Mouse (Mus musculus) stomach, postnatal 0 days (tissue): ENCODE measurements around the gene Cep170b. TPM values are rescaled to one million over a fixed set of nuclear protein-coding genes. Genes with fewer than 3 reads are reported as not detected.

Source experiments
- ATAC-seq: fragments of 200-750 bp; cut with Nextera tagmentation; 2 replicates; pipeline ENCODE4 v1.8.0; 2017; ENCODE audit not compliant: low FRiP score, low TSS enrichment
- DNase-seq: peaks from one replicate; pipeline ENCODE4 v3.0.0-alpha.2; 2016; ENCODE audit warnings: low spot score
- H3K27ac ChIP-seq: fragments of 300-500 bp; sonication (generic); replicated peaks from 2 replicates; pipeline ENCODE4 v1.5.1; 2014; ENCODE audit warnings: mild to moderate bottlenecking, control low read depth
- H3K27me3 ChIP-seq: fragments of 300-500 bp; sonication (generic); 2 replicates; pipeline ENCODE4 v1.6.1; 2014; ENCODE audit warnings: low read length; ENCODE audit not compliant: control insufficient read depth, insufficient read depth
- H3K36me3 ChIP-seq: fragments of 300-500 bp; sonication (generic); 2 replicates; pipeline ENCODE4 v1.6.1; 2014; ENCODE audit warnings: low read length, mixed read lengths; ENCODE audit not compliant: control insufficient read depth, insufficient read depth
- H3K4me1 ChIP-seq: fragments of 300-500 bp; sonication (generic); replicated peaks from 2 replicates; pipeline ENCODE4 v1.6.1; 2014; ENCODE audit warnings: antibody characterized with exemption; ENCODE audit not compliant: control insufficient read depth, insufficient read depth
- H3K4me2 ChIP-seq: fragments of 300-500 bp; sonication (generic); replicated peaks from 2 replicates; pipeline ENCODE4 v1.6.1; 2014; ENCODE audit warnings: low read depth, mild to moderate bottlenecking, control low read depth, moderate library complexity
- H3K4me3 ChIP-seq: fragments of 300-500 bp; sonication (generic); 2 replicates; pipeline ENCODE4 v1.5.1; 2014; ENCODE audit warnings: low read depth, low read length, control low read depth
- H3K9ac ChIP-seq: fragments of 300-500 bp; sonication (generic); 2 replicates; pipeline ENCODE4 v1.6.1; 2014; ENCODE audit warnings: mild to moderate bottlenecking, low read length, control low read depth, mixed read lengths
- H3K9me3 ChIP-seq: fragments of 300-500 bp; sonication (generic); 2 replicates; pipeline ENCODE4 v1.6.1; 2016; ENCODE audit warnings: low read length; ENCODE audit not compliant: control insufficient read depth
- CTCF ChIP-seq: IDR thresholded peaks from 2 replicates; pipeline ENCODE4 v1.5.1; 2016; ENCODE audit warnings: antibody characterized with exemption, low read depth, mild to moderate bottlenecking, moderate library complexity
- EP300 ChIP-seq: optimal IDR thresholded peaks from 2 replicates; pipeline ENCODE3; 2016; ENCODE audit warnings: antibody characterized with exemption
- WGBS: fragments of 180-500 bp; shearing (Covaris S2); extraction: QIAGEN DNeasy Blood & Tissue Kit; methylation state at CpG from one replicate; pipeline ENCODE4 v1.1.7; 2014; 5-methylcytosine and 5-hydroxymethylcytosine counted together
- polyA plus RNA-seq: library from polyadenylated mRNA; unstranded; fragments of >200 nt; fragmentation: Nextera tagmentation; extraction: Ambion mirVana; gene quantifications from 2 replicates; pipeline ENCODE4 v1.2.1, GENCODE M21; 2015

Gene Cep170b
- polyA plus RNA-seq, 1 experiment from 2014 or later = 20.7 TPM

DNA sequence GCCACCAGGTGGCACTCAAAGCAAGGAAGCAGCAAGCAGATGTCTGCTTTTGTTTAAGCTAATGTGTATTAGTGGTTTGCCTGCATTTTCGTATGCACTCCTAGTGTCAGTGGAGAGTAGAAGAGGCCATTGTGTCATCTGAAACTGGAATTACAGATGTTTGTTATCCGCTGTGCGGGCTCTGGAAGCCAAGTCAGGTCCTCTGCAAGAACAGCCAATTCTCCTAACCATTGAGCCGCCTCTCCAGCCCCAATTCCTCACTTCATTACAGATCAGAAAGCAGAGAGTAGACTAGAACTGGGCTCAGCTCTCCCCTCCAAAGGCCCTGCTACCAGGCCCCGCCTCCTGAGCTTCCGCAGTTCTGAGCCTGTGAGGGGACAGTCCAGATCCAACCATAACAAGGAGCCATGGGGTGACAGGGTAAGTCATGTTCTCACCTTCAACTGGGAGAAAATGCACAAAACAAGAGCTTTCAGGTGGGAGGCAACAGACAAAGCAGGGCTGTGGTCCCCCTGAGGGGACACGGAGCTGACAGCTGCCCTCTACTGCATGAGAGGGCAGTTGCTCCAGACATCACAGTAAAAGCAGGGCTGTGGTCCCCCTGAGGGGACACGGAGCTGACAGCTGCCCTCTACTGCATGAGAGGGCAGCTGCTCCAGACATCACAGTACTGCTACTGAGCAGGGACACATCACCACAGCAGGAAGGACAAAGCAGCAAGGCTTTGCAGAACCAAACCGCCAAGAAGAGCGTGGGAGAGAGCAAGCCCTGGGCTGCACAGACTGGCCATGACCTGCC lies 26.8 kb downstream of the Cep170b start:
- ATAC-seq = no peak
- H3K27ac ChIP-seq = peak overlapping the region; percentile 56; the same call in 1 of the 2 replicates
- 32% methylated on average over 10 of the region's 10 CpGs for WGBS

DNA sequence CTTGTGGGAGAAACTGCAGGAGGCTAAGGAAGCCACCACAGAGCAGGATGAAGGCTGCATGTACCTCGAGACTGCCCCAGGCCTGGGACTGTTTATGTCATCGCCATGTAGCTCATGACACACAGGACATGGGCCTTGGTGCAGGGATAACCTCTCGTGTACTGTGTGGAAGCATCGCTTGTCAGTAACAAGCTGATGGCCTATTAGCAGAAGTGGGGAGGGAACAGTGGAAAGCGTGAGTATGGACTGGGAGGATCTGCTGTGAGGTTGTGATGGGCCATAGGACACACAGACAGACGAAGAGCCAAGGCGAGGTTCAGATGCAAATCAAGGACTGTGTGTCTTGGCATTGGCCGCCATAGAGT lies 27.3 kb downstream of the Cep170b start:
- ATAC-seq (no peak), DNase-seq (no peak)
- TF ChIP-seq CTCF = no peak
- no peak for TF ChIP-seq EP300
- no peaks in the 10 kb centered on the region for H3K27me3 ChIP-seq
- no peaks in the 10 kb centered on the region; the same call in 1 of the 2 replicates for H3K4me1 ChIP-seq
- no peak overlapping the region for H3K4me3 ChIP-seq
- no peak overlapping the region for H3K27ac ChIP-seq
- WGBS = 72% methylated on average over 8 of the region's 8 CpGs
- H3K36me3 ChIP-seq = peaks cover 7% of the 10 kb centered on the region; the same call in 1 of the 2 replicates
- no peak overlapping the region for H3K4me2 ChIP-seq
- H3K9ac ChIP-seq = no peak overlapping the region
- H3K9me3 ChIP-seq = no peaks in the 10 kb centered on the region

More for the DNA sequence above, 26.8 kb downstream of the Cep170b start:
- H3K9ac ChIP-seq = 0 out of 2 replicates have a peak overlapping the region, but pooled peaks have one; percentile 2
- no peak for DNase-seq
- H3K36me3 ChIP-seq = peaks cover 7% of the 10 kb centered on the region; the same call in 1 of the 2 replicates
- no peak overlapping the region for H3K4me3 ChIP-seq
- TF ChIP-seq EP300 (no peak), CTCF (peak; percentile 91)
- no peaks in the 10 kb centered on the region for H3K9me3 ChIP-seq
- 0 out of 2 replicates have a peak overlapping the region, but pooled peaks have one; percentile 29 for H3K4me2 ChIP-seq
- H3K4me1 ChIP-seq = no peaks in the 10 kb centered on the region; the same call in 1 of the 2 replicates
- no peaks in the 10 kb centered on the region for H3K27me3 ChIP-seq

DNA sequence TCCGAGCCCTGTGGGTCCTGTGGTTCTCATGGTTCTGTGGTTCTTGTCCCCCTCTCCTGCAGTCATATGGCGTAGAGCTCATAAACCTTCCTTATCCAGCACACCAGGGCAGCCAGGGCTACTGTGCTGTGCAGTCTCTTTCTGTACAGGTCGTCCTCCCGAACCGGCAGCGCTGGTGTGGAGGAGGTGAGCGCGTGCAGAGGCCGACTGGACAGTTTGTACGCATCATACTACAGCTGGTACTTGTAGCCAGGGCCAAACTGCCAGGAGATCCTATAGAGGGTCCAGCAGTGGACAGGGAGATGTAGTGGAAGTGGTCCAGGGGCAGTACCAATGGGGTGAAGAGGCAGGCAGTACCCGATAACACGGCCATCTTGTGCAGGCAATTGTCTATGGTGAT lies 30.7 kb downstream of the Cep170b start:
- H3K9ac ChIP-seq = no peak overlapping the region
- ATAC-seq = no peak
- WGBS = 79% methylated on average over 12 of the region's 12 CpGs

DNA sequence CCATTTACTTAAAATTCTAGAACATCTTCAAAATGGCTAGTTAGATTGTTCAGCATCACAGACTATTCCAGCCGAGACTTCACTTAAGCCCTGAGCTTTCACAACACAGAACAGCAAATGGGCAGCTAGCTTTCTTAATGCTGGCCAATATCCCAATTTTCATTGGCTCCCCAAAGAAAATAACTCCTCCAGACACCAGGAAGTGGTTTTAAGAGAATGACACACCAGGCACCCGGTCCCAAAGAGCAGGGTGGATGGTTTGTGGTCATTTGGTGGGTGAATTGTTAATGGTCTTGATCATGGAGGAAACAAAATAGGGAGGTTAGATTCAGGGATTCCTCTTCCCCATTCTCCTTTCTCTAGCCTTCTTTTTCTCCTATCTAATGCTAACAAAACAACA lies 32.1 kb downstream of the Cep170b start:
- DNase-seq (no peak), ATAC-seq (no peak)
- Histone ChIP-seq H3K9me3 (no peaks in the 10 kb centered on the region), H3K27me3 (no peaks in the 10 kb centered on the region), H3K4me2 (no peak overlapping the region), H3K4me3 (no peak overlapping the region), H3K36me3 (no peaks in the 10 kb centered on the region), H3K4me1 (no peaks in the 10 kb centered on the region), H3K9ac (no peak overlapping the region), H3K27ac (no peak overlapping the region)
- TF ChIP-seq EP300 = no peak
- 40% methylated on average over 2 of the region's 2 CpGs for WGBS

More for the DNA sequence above, 30.7 kb downstream of the Cep170b start:
- TF ChIP-seq EP300 (no peak), CTCF (no peak)
- Histone ChIP-seq H3K36me3 (no peaks in the 10 kb centered on the region), H3K27ac (no peak overlapping the region), H3K27me3 (no peaks in the 10 kb centered on the region), H3K4me1 (no peaks in the 10 kb centered on the region), H3K4me2 (no peak overlapping the region), H3K4me3 (no peak overlapping the region), H3K9me3 (no peaks in the 10 kb centered on the region)
- no peak for DNase-seq

DNA sequence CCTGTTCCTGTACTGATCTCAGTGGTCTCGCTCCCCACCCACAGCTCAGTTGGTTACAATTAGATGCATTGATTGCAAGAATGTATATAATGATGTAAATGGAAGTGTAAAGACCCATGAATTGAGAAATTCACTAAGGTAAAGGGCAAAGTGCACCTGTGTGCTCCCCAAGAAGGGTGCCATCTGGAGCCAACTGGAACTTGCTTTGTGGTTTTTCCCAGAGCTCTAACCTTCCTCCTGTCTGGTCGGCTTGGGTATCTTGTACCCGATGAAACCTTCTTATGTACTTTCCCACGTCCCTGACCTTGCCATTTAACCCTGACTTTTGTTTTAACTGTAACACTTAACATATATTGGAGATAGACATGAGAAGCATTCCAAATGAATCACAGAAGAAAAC lies 35.6 kb downstream of the Cep170b start:
- TF ChIP-seq EP300 (no peak), CTCF (no peak)
- H3K9ac ChIP-seq = no peak overlapping the region
- H3K36me3 ChIP-seq = no peaks in the 10 kb centered on the region
- H3K4me3 ChIP-seq = no peak overlapping the region
- WGBS = 65% methylated on average over 4 of the region's 4 CpGs
- no peaks in the 10 kb centered on the region for H3K4me1 ChIP-seq
- no peaks in the 10 kb centered on the region for H3K9me3 ChIP-seq
- H3K27me3 ChIP-seq = no peaks in the 10 kb centered on the region
- H3K4me2 ChIP-seq = no peak overlapping the region
- no peak overlapping the region for H3K27ac ChIP-seq
- DNase-seq = no peak
- no peak for ATAC-seq

DNA sequence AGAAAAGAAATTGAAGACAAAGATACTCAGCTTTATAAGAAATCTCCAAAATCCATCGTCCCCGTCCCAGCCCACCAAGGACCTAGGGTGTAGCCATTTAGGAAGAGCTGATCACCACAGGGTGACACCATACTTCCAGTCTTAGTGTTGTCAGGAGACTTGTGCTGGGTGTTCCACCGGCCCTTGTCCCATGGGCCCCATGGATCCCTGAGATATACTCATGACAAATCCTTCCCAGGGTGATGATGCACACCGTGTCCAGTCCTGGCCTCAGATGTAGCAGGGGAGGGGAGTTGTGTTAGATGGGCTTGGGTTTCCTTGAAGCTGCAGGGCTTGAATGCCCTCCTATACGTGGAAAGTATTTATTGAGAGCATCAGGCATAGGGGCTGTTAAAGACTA lies 37.6 kb downstream of the Cep170b start:
- H3K4me3 ChIP-seq = no peak overlapping the region
- H3K9me3 ChIP-seq = no peaks in the 10 kb centered on the region
- no peaks in the 10 kb centered on the region for H3K4me1 ChIP-seq
- H3K36me3 ChIP-seq = no peaks in the 10 kb centered on the region
- no peaks in the 10 kb centered on the region for H3K27me3 ChIP-seq
- TF ChIP-seq EP300 (no peak), CTCF (no peak)
- WGBS = 85% methylated on average over 5 of the region's 5 CpGs
- H3K27ac ChIP-seq = no peak overlapping the region
- H3K4me2 ChIP-seq = no peak overlapping the region
- no peak overlapping the region for H3K9ac ChIP-seq
- ATAC-seq (no peak), DNase-seq (no peak)
